Mouse (Mus musculus) 3T3-L1 (cell line): ENCODE results near the gene Taz.

Experiments
- DNase-seq: peaks from one replicate; pipeline ENCODE4 v3.0.0-alpha.2; 2015; ENCODE audit warnings: low read depth, low spot score

Gene Taz

GRCm38 (mm10) chrX:74281041-74281731, 526 bp upstream of the Taz start:
- DNase-seq: peak; percentile 15

GRCm38 (mm10) chrX:74282395-74283091, 831 bp downstream of the Taz start:
- peak; percentile 92 for DNase-seq

GRCm38 (mm10) chrX:74283092-74283437, 1.4 kb downstream of the Taz start:
- no peak for DNase-seq

- DNase-seq: no peak
Measured at GRCm38 (mm10) chrX:74293431-74293830, 11.7 kb downstream of the Taz start.

GRCm38 (mm10) chrX:74296538-74297448, 15.1 kb downstream of the Taz start, which contains the start of gene Atp6ap1:
Atp6ap1 (plus strand) TSS chrX:74297097.
- DNase-seq: peak; percentile 97

GRCm38 (mm10) chrX:74298348-74298747, 16.6 kb downstream of the Taz start:
- DNase-seq: no peak

- DNase-seq: no peak
Measured at GRCm38 (mm10) chrX:74299721-74300120, 18.0 kb downstream of the Taz start.

GRCm38 (mm10) chrX:74304867-74305700, 23.4 kb downstream of the Taz start, which contains the start of gene Gdi1:
Gdi1 (plus strand) TSS chrX:74304998.
- peak; percentile 74 for DNase-seq

- DNase-seq: peak; percentile 87
Measured at GRCm38 (mm10) chrX:74312540-74313464, 31.1 kb downstream of the Taz start, which contains the start of gene Fam50a. Fam50a (plus strand) TSS chrX:74313033.

- peak; percentile 79 for DNase-seq
Measured at GRCm38 (mm10) chrX:74328725-74329161, 47.0 kb downstream of the Taz start, which contains the start of gene Plxna3. Plxna3 (plus strand) TSS chrX:74329066.

GRCm38 (mm10) chrX:74329215-74329671, 47.5 kb downstream of the Taz start:
- DNase-seq: no peak

GRCm38 (mm10) chrX:74330166-74330930, 48.6 kb downstream of the Taz start:
- peak; percentile 19 for DNase-seq
